Mouse (Mus musculus) erythroblast, embryonic 14.5 days (primary cell): Measurements from ENCODE around the gene Cggbp1.

ENCODE experiments used
- GATA1 ChIP-seq: IDR thresholded peaks from 2 replicates; pipeline ENCODE4 v1.6.1; 2012; ENCODE audit warnings: low read length, inconsistent platforms, mixed read lengths
- TAL1 ChIP-seq: IDR thresholded peaks from 3 replicates; pipeline ENCODE4 v1.6.1; 2012; ENCODE audit warnings: low read length, inconsistent platforms, mixed read lengths

- TF ChIP-seq TAL1 (no peak), GATA1 (no peak)
These were observed 55.3 kb downstream of the Cggbp1 start for GRCm38 (mm10) chr16:64907112-64907511.
